Mouse (Mus musculus): ENCODE measurements around the gene 1700017B05Rik.
A peak's percentile ranks its signal among the peaks of the same experiment; 100 is the strongest.

Gene 1700017B05Rik

GRCm38 (mm10) chr9:57271837-57272562, 9.6 kb upstream of the 1700017B05Rik start:
- DNase-seq: no peak

GRCm38 (mm10) chr9:57271081-57271480, 8.7 kb upstream of the 1700017B05Rik start:
- no peak for DNase-seq

GRCm38 (mm10) chr9:57270399-57270798, 8.0 kb upstream of the 1700017B05Rik start:
- DNase-seq: no peak

- DNase-seq: no peak
These were observed 7.0 kb upstream of the 1700017B05Rik start for GRCm38 (mm10) chr9:57269384-57269783.

- DNase-seq: no peak
These were observed 6.2 kb upstream of the 1700017B05Rik start for GRCm38 (mm10) chr9:57268575-57268974.

GRCm38 (mm10) chr9:57268078-57268477, 5.7 kb upstream of the 1700017B05Rik start:
- no peak for DNase-seq

- no peak for DNase-seq
These were observed 5.0 kb upstream of the 1700017B05Rik start for GRCm38 (mm10) chr9:57267421-57267820.

GRCm38 (mm10) chr9:57265125-57265524, 2.7 kb upstream of the 1700017B05Rik start:
- no peak for DNase-seq

GRCm38 (mm10) chr9:57262795-57263684, 628 bp upstream of the 1700017B05Rik start:
- no peak for DNase-seq

GRCm38 (mm10) chr9:57261516-57261912, 898 bp downstream of the 1700017B05Rik start:
- DNase-seq: peak; percentile 75 to 84

- peak; percentile 24 to 46 for DNase-seq
These were observed 1.5 kb downstream of the 1700017B05Rik start for GRCm38 (mm10) chr9:57260940-57261339.

- DNase-seq: peak; percentile 86 to 90
These were observed 2.7 kb downstream of the 1700017B05Rik start for GRCm38 (mm10) chr9:57259736-57260135.

GRCm38 (mm10) chr9:57257627-57258026, 4.8 kb downstream of the 1700017B05Rik start:
- no peak for DNase-seq

GRCm38 (mm10) chr9:57256861-57257260, 5.6 kb downstream of the 1700017B05Rik start:
- DNase-seq: no peak

GRCm38 (mm10) chr9:57256309-57256708, 6.1 kb downstream of the 1700017B05Rik start:
- no peak for DNase-seq

- no peak for DNase-seq
These were observed 7.5 kb downstream of the 1700017B05Rik start for GRCm38 (mm10) chr9:57254823-57255495.

- DNase-seq: no peak
These were observed 8.4 kb downstream of the 1700017B05Rik start for GRCm38 (mm10) chr9:57254061-57254460.

GRCm38 (mm10) chr9:57251139-57251538, 11.3 kb downstream of the 1700017B05Rik start:
- no peak for DNase-seq

- DNase-seq: no peak
These were observed 12.4 kb downstream of the 1700017B05Rik start for GRCm38 (mm10) chr9:57250026-57250425.

- no peak for DNase-seq
These were observed 14.1 kb downstream of the 1700017B05Rik start for GRCm38 (mm10) chr9:57248030-57248942.

GRCm38 (mm10) chr9:57247201-57247671, 15.2 kb downstream of the 1700017B05Rik start:
- DNase-seq: no peak

- no peak for DNase-seq
These were observed 15.9 kb downstream of the 1700017B05Rik start for GRCm38 (mm10) chr9:57246482-57246881.
